Mouse (Mus musculus) cerebellum, adult 2 months (tissue): ENCODE measurements around the gene Acer3.

Experiments used
- CTCF ChIP-seq: fragments of 200-500 bp; IDR thresholded peaks from 2 replicates; pipeline ENCODE4 v1.5.1; 2011; ENCODE audit warnings: low read depth, mild to moderate bottlenecking, control low read depth, low read length, moderate library complexity, borderline replicate concordance; ENCODE audit not compliant: insufficient read depth
- POLR2A ChIP-seq: fragments of 200-500 bp; IDR thresholded peaks from 2 replicates; pipeline ENCODE4 v1.6.1; 2011; ENCODE audit warnings: low read length, control low read depth, borderline replicate concordance; ENCODE audit not compliant: insufficient read depth

DNA sequence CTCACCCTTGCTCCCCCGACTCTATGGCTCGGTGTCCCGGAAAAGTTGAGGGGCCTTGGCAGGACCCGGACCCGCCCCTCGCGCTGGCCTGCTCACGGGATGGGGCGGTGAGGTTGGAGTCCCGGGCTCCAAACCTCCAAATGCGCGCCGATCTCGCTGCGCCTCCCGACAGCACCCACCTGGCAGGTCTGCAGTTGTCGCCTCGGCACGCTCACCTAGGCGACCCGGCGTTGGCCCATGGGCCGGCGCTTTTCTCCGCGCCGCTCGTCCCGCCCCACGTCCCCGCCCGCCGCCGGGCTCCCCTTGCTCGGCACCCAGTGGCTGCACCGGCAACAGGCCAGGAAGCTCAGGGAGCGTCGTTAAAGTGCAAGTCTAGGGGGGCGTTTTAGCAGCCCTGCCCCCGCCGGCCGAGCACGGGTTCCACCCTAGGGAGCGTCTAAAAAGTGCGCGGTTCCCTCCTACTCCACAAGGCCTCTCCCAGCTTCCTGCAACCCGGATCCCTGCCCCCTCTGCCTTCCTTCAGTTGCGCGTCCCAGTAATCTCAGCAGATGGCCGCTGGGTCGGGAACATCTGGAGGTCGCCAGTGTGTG is 40.1 kb upstream of the Acer3 start, which contains the start of gene Tsku:
- TF ChIP-seq CTCF = no peak
- TF ChIP-seq POLR2A = no peak
